15 mouse cellular contexts compared by ENCODE assay signal in genomic region chr14:22335101-22335820, GRCm38 (mm10).
"Had no signal": no experiment of that assay in that cellular context is flagged by ENCODE, and none has a peak within 500 bp of the region (broad histone marks: within the 10 kb centered on the region; RNA-seq: fewer than 3 reads in every experiment).

No protein-coding gene starts in this region.

- H3K4me3 ChIP-seq: layer of hippocampus, adult 2 months; limb, embryonic 13.5 days; megakaryocyte, embryonic 14.5 days; midbrain, embryonic 15.5 days; neural tube, embryonic 12.5 days had no signal

- H3K36me3 ChIP-seq: limb, embryonic 13.5 days; midbrain, embryonic 15.5 days; neural tube, embryonic 12.5 days had no signal

- H3K9me3 ChIP-seq: limb, embryonic 13.5 days; midbrain, embryonic 15.5 days; neural tube, embryonic 12.5 days had no signal

- H3K4me2 ChIP-seq: limb, embryonic 13.5 days; midbrain, embryonic 11.5 days; midbrain, embryonic 15.5 days; neural tube, embryonic 12.5 days had no signal

- DNase-seq: left cerebral cortex, postnatal 4 days; lung, adult 18-20 months; lung, postnatal 10 days; lung, postnatal 4 days; thymus, adult 18-20 months; thymus, postnatal 14 days had no signal

- H3K9ac ChIP-seq: limb, embryonic 13.5 days; liver, embryonic 14.5 days; midbrain, embryonic 15.5 days; neural tube, embryonic 12.5 days had no signal

- ATAC-seq: hindbrain, postnatal 0 days; midbrain, embryonic 15.5 days had no signal

- H3K27me3 ChIP-seq: limb, embryonic 13.5 days; megakaryocyte, embryonic 14.5 days; neural tube, embryonic 12.5 days had no signal

- H3K27ac ChIP-seq: hindbrain, postnatal 0 days; kidney, postnatal 0 days; layer of hippocampus, adult 2 months; limb, embryonic 13.5 days; liver, embryonic 14.5 days; midbrain, embryonic 15.5 days; neural tube, embryonic 12.5 days had no signal

- H3K4me1 ChIP-seq: limb, embryonic 13.5 days; midbrain, embryonic 15.5 days had no signal
